Mouse (Mus musculus): ENCODE measurements at regions not wholly inside any gene's neighbourhood (a gene's known extent, or its start where the extent isn't known, plus 50 kb on each side); places are given as distances from the start of the nearest gene placed in this dataset.

DNA sequence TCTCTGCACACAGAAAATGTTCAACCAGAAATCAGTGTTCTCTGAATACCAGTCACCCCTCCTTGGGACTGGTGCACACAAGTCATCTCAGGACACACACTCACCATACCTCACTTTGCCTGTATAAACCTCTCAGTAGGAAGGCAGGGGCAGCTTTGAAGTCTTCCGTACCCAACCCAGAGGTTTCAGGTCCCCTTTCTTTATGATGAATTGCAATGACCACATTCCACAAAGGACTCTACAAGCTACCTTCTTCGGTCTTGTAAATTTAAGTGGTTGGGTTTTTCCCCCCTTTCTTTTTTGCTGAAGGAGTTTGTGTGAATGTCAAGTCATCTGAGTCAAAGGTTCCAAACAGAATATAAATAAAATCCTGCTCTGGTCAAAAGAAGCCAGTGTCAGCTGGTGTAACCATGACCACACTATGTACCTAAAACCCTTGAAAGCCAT lies 76.9 kb upstream of the Far2 start:
- DNase-seq = no peak

DNA sequence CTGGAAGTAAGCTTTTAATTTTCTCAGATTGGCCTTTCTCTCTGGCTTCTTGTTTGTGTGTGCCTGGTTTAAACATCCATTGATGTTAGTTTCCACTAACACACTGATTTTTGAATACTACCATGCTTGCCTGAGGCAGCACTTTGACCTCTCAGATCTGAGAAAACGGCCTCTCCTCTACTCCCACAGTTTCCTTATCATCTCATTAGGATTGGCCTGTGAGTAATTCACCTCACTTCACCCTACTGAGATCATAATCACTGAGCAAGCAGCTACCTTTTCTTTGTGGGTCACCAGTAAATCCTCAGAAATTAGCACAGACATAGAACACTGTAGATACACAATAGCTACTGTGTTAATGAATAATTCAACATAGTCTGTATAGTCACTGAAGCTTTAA lies 74.5 kb upstream of the Far2 start:
- no peak for DNase-seq

DNA sequence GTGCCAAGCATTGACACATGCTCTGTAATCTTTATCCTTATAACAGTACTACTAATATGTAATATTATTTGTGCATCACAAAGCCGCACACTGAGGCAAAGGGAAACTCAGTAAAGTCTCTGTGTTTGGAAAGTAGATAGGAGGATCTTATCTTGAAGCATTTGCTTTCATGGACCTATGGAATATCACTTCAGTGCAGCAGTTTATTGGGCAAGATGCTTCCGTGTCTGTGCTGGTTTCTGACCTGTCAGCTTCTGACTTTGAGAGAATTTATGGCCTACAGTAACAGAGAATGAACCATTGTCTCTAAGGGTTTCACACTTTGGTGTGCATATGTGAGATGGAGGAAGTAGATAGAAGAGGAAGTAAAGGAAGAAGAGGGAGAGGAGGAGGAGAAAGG lies 74.0 kb upstream of the Far2 start:
- DNase-seq = no peak

DNA sequence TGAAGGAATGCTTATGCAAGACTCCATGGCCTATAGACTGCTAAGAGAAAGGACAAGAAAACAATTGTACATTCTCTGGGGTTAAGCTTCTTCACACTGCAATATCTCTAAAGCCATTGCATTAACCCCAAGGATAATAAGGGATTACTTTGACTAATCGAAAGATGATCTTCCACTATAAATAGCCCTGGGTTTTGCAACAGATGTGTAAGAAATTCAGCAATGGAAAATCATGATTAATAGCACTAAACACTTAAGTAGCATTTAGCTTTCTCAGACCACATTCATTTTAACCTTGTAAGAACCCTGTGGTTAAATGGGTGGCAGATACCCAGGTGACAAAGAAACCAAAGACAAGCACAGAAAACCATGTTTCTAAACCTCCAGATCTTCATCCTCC lies 71.1 kb upstream of the Far2 start:
- DNase-seq = no peak

DNA sequence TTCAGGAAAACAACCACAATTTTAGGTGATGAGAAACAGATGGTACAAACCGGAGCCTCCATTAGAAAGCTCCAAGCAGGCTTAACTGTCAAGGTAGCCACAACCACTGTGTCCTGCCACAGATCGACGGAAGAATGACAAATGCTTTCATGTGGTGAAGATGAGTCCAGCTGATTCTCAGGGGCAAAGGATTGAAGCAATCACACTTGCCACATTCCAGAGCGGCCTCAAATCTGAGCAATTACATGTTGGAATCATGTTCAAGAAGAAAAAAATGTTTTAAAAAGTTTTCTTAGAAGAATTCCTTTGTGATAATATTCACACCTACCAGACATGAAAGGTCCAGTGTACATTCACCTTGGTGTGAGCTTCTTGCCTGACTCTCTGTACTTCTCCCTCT lies 57.7 kb upstream of the Far2 start:
- no peak for DNase-seq
